Mouse (Mus musculus): ENCODE measurements at regions not wholly inside any gene's neighbourhood (a gene's known extent, or its start where the extent isn't known, plus 50 kb on each side); places are given as distances from the start of the nearest gene placed in this dataset.

DNA sequence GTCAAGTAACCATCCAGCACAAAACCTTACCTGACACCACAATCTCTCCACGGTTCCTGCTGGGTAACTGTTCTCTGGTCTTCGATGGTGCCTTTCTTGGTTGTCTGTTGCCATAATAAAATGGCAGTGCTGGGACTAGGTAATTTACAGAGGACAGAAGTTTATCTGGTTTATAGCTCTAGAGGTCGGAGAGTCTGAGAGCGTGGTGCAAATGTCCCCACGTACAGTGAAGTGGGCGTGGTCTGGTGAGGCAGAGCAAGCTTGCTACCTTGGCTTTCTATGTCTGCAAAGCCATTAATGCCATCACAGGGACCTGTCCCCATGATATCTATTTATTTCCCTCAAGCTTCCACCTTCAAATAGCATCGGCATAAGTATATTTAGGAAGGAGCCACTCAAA is 223.0 kb downstream of the Opa1 start:
- DNase-seq, result no peak

DNA sequence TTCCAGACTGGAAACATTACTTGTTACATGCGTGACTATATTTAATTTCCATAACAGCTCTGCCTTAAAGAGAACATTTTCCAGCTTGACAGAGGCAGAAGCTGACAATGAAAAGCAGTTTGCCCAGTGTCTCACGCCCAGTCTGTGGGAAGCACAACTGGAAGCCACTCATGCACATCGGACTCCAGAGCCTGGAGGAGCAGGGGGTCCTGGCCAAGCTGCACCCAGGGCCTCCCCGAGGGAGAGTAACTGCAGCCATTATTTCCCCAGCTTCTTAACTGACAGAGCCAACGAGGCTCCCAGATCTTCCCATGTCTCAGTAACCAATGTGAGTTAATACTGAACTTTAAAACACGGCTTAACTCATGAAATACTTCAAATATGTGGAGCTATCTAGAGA is 223.5 kb downstream of the Opa1 start:
- DNase-seq, result no peak

DNA sequence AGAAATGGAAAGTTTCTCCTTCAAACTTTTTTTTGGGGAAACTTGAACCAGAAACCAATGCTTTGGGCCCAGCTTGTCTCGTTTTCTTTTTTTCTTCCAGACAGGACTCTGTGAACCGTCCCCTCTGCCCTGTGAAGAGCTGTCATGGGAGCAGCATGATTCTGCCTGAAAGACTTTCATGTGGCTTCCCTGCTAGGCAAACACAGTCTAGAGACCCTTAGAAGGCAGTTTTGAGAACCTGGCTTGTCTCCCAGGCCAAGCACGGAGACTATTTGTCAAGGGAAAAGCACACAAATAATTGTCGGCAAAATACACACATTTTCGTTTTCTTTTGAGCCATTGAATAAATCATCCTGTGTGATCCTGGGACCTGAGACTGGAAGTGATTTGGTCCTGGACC is 228.7 kb downstream of the Opa1 start:
- no peak for DNase-seq

DNA sequence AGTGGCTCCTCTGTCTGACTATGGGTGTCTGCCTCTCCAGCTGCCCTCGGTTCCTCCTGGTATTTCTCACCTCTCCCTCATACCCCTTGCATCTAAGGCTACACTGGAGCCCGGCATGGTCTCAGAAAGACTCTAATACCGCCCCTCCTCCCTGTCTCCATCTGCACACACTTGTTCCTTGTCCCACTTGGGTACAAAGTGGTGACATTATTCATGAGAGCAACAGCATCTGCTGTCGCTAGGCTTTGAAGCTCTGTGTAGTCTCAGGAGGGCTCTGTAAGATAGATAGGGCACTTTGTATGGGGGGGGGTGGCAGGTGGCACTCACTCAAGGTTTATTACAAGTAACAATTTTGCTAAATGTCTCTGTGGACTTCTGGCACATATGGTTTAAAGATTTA is 229.7 kb downstream of the Opa1 start:
- DNase-seq, result no peak

DNA sequence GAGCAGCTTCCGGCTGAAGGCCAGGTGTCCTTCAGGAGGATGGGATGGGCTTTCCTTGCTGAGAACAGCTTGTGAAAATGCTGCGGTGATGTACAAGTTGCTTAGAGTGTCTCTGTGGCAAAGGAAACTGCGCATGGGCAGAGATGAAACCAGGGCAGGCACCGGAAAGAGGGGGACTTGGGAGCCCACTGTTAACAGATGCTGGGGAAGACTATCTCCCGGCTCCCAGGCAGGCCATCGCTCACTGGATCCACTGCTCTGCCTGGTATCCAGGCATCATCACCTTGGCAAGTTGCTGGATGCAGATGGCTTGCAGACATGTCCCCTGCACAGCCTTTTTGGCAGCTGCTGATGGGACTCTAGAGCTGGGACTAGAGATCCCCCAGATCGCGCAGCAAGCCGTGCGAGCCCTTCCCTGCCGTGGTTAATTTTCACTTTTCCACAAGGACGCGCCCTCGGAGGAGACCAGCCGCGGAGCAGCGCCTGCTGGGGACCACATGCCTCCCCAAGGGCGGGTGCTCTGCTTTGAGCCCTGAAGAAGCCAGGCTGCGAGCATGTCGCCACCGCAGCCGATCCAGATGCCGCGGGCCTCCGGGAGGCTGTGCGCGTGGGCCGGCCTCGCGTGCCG is 234.4 kb downstream of the Opa1 start:
- peak; percentile 61 for DNase-seq

DNA sequence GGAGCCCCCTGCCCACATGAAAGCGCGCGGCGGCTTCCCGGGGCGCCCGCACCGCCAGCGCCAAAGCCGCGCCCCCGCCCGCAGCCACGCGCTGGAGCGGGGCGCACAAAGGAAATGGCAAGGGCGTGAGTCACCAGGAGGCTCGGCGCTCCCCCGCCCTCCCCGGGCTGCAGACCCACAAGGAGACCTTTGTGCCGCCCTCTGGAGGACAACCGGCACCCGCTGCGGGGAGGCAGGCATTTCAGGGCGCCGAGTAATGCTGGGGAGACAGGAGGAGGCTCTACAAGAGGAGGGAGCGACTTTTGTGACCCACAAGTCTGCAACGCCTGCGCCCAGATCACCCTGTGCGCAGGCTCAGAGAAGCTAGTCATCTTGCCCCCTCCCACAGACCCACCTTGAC is 234.9 kb downstream of the Opa1 start:
- DNase-seq, result peak; percentile 82

DNA sequence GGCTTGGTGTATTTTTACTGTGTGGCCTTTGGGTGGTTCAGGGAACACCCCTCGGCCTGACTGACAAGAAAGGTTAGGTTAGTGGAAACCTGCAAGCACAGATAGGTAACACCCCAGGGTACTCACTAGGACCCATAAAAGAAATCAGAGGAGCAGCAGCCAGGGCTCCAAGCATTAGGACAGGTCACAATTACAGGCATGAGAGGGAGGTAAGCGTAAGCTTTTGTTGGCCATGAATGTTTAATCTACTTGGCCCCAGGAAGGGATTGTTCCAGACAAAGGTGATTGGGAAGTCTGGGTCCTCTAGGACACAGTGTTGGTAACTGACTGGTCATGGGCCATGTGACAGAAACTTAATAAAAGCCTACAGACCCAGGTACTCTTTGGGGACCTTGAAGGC is 235.5 kb downstream of the Opa1 start:
- DNase-seq, result no peak

DNA sequence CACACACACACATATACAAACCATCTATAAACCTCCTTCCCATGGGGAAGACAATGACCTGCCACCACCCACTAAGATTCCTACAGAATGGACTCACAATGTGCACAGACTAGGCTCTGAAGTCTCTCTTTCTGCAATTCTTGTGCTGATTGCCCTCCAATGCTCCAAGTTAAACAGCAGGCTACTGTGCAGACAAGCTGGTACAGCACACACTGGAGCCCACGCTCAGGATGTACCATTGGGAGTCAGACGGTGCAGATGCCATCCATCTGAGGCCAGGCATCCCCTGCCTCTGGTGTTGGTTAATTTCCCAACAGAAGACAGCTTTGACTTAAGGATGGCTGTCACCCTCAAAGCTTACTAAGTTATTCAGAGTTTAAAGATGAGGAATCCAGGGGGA is 236.1 kb downstream of the Opa1 start:
- no peak for DNase-seq

DNA sequence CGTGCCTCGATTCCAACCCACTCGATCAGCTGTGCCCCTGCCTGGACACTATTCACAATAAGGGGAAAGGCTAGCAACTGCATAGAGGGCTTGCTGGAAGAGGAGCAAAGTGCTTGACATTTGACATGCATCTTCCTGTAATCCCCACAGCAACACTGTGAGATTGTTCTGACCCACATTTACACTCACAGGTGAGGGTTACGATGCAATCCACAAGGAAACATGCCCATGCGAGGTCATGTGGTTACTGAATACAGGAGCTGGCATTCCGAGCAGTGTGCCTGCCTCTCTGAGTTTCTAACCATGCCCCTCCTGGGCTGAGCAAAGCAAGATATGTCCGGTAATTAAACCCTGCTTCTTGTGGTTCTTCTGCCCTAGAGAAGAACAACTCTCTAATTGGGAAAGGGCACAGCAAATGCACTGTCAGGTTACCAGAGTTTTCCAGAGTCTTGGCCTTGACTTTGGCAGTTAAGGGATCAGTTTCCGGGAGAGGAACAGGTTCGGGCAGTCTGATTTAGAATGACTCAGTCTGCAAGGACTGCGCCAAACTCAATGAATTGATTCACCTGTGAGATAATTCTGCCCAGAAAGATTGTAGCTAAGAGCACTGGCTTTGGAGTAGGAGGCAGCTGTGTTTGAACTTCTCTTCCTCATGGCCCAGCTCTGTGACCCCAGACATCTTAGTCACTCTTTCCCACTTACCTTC is 236.7 kb downstream of the Opa1 start:
- no peak for DNase-seq

DNA sequence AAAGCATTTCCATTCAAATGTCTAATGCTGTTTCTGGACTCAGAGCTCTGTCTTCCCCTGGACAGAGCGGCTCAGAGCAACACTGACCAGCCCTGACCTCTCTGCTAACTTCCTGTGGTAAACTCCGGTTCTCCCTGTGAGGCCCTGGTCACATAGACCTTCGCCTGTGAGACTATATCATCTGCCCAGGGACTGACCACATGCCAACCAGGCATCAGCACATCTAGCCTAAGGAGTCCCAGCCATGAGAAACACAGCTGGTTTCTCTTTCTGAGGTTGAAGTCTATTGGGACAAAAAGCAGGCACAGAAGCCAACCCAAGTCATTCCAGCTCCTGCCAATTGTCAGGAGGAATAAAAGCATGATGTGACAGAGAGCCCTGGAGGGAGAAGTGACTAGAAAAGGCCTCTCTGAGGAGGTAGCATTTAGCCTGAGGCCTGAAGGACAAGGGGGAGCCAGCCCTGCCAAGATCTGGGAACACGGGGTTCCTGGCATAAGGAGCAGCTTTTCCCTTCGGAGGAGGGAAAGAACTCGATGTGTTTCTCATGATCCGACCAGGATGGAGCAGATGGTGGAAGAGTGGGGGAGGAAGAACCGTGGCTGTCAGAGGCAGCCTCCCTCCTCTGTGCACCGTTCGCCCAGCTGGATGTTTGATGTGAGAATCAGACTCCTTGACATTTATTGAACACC is 237.7 kb downstream of the Opa1 start:
- peak; percentile 81 for DNase-seq

DNA sequence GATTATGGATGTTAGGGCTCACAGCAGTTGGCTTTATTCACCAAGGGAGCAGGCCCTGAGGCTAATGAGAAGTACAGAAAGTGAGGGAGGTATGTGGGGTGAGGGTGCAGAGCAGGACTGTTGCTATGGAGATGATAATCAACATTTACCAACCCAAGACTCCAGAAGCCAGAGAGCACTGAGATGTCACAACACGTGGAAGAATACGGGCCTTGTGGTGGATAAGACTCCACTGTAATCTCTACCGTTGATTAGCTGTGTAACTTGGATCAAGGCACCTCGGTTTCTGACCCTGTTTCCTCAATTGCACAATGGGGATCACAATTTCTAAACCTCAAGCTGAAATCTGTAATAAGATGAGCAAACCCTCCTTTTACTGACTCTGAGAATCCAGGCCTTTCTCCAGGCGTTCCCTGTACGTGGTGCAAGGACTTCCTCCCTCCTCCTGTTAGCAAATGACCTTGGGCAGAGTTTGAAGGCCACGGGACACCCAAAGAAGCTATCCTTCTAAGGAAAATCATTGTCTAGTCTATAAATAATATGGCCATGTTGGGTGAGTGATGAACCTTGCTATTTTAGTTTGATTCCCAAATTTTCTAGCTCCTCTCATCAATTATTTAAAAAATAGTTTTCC is 239.8 kb downstream of the Opa1 start:
- DNase-seq, result no peak

DNA sequence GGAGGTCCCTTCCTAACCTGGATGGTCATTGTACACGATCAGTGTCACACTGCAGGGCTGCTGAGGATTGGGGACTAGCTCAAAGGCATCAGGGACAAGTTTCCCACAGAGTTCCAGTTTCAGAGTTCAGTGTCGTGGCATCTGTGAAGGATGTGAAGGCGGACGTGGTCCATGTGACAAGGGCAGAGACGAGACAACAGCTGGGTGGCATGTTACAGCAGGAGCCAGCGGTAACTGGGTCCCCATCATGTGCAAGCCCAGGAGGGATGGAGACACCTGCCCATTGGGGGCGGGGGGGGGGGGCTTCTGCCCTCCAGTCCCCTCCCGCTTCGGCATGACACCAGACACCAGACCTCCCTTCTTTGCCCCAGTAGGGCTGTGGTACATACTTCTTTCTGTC is 241.6 kb downstream of the Opa1 start:
- no peak for DNase-seq

DNA sequence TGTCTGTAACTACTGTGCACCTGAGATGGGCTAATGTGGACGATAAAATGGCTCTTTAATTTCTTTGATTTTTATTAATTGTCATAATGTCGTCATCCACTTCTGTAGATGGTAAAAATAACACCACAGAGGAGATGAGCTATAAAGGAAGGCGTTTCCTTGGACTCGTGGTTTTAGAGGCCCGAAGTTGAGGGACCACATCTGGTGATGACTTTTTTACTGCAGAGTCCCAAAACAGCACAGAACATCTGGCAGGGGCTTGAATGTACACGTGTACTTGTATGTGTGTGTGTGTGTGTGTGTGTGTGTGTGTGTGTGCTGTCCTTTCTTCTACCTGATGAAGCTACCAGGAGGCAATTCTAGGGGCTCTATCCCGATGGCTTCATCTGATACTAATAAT is 242.1 kb upstream of the Hes1 start:
- DNase-seq, result no peak

DNA sequence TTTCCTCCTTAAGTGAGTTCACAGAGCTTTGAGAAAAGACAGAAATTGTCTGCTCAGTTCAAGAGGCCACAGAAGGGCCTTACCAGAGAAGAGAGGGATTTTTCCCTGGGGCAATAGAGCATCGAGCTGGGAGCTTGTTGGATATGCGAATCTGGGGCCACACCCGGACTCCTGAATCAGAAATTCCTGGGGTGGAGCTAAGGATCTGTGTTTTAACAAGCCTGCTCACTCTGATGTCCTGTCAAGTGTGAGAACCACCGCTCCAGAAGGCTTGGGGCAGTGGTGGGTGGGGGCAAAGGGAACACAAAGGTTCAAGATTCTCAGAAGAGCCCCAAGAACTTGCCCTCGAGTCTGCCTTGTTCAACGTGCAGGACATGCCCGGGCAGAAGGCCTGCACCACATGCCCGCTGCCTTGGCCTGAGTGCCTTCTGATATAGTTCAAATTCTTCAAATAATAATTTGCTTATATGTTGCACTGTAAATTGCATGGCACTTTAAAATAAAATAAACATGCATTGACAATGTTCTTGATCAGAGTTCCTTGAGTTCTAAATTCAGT is 241.3 kb upstream of the Hes1 start:
- DNase-seq, result no peak

DNA sequence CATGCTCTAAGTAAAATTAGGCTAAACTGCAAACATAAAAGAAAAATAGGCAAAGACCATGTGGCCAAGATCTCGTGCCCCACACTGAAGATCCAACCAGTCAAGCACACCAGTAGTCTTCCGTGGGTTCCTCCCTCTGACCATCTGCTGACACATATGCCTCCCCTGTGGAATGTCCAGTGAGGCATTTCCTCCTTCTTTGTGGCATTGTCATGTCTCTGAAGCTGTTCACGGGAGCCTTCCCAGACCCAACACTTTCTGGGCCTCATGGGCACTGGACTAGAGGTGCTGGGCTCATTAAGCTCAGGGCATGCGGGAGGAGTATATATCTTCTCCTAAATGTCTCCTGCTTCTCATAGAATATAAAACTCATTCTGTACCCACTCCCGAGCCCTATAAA is 237.3 kb upstream of the Hes1 start:
- DNase-seq, result no peak

DNA sequence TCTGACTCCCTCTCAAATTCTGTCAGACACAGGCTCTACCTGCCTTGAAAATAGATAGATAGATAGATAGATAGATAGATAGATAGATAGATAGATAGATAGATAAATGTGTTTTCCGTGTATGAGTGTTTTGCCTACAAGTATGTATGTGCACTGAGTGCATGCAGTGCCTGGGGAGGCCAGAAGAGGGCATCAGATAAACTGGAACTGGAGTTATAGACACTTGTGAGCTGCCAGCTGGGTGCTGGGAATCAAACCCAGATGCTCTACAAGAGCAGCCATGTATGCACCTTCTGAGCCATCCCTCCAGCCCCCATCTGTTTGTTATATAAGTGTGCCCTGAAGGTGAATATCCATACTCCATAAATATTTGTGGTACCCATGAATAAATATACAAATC is 236.4 kb upstream of the Hes1 start:
- DNase-seq, result no peak

DNA sequence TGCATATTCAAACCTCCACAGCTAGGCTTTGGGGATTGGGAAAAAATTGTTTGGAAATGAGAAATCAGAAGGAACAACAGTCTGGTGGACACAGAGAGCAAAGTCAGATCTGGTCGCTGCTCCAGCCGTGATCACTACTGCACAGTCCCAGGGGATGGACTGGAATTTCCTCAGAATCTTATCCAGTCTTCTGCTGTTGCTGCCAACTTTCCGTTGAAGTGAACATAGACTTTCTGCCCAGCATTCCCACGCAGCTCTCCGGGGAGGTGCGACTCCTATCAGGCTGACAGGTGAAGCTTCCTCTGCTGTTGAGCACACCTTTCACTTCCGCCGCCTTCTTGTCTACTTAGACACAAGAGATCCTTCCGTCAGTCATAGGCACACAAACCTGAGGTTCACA is 234.7 kb upstream of the Hes1 start:
- DNase-seq, result no peak

DNA sequence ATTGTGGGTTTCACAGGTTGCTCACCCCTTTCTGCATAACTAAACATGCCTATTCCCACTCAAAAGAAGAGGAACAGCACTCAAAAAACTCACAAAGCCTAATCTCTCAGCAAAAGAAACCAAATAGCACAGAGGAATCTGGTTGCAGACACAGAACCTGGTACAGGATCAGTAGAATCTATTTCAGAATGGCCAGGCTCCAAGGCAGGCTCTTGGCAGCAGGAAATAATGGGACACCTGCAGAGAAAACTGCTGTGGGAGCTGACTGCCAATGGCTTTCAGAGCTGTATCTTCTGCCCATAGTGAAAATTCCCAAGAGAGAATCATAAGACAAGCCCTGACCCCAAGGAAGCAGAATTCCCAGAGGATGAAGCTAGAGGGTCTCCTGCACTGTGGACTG is 234.1 kb upstream of the Hes1 start:
- no peak for DNase-seq

DNA sequence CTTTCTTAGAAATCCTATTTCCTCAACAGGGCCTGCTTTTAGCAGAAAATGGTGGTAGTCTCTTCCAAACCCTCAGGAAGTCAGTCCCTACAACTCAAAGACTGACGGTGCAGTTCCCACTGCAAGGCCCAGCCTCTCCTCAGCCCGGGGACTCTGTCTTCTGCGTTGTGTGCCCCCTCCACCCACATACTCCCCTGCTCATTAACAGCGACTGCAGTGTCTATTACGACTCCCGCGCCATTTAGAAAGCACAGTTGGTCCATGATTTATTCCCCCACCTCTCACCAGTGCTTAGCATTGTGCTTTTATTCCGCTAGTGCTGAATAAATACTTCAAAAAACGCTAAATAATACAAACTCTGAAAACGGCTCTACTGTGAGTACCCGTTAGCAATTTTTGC is 230.9 kb upstream of the Hes1 start:
- DNase-seq, result no peak

DNA sequence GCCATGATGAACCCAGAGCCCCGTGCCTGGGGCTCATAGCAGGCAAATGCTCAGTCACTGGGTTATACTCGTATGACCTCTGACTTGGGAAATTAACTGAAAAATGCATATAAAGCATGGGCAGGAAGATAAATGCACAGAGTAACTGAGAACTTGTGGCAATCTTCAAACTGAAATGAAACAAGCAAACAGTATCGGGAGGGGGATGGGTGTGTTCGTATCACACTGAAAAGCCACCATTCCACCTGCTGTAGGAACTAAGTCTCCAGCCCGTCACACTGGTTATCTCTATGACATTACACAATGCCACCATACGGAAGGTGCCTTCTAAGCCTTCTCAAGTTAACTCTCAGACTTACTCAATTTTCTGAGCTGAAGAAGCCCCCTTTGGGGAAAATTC is 230.3 kb upstream of the Hes1 start:
- no peak for DNase-seq

DNA sequence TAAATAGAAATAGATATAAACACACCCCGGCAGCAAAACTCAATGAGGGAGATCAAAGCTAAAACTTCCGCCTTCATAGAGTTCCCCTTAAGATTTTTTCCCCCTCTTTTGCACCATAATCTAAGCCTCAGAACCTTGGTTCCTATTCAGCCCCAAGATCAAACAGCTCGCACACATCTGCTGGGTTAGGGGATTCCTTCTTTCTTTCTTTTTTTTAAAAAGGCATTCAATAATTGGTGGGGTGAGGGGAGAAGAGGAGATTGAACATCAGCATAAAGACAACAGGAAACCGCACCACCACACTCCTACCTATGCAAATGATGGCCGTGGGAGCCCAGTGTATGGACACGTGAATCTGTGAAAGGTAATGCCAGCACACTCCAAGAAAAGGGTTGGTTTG is 229.5 kb upstream of the Hes1 start:
- no peak for DNase-seq

DNA sequence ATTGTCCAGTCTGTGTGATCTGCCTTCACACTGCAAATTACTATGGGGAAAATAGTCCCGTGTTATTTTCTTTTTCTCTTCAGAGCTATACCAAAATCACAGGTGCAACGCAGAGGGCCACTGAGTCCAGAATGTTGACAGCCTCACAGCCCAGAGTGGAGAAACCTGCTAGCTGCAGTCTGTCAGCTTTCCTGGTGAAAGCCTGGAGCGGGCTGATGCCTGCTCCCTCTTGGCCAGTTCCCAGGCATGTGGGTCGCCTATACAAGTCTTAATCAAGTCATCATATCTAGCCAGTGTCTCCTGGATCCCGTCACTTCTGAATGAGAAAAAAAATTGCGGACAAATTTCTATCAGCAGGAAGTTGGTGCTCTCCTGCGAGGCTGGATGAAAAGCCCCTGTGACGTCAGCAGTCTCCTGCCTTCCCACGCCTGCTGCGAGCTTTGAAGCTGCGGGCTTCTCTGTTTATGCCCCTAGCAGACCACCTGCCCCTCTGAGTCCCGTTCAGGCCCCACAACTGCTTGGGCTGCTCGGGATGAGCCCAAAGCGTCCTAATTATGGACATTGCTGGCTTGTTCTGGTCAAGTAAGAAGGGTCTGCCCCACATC is 227.1 kb upstream of the Hes1 start:
- DNase-seq, result no peak

DNA sequence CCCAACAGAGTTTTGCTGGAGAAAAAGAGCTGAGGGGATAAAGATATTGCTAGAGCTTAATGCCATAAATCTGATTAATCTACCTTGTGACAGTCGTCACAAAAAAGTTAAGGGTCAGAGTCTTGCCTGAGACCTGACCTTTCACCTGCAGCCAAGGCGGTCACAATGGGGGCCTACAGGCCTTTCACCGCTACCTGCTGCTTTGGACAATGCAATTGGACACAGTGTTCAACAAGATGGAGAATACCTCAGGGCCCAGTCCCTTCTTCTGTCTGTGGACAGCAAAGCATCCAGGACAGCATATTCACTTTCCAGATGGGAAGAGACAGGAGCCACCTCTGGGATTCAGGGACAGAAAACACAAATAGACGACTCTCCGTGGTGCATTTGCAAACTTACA is 226.3 kb upstream of the Hes1 start:
- DNase-seq, result no peak

Data from right cerebral cortex, postnatal 25 days (tissue).